Mouse (Mus musculus): ENCODE measurements around the gene Plekhm1.

The Plekhm1 gene

GRCm38 (mm10) chr11:103361396-103362053, 51.0 kb downstream of the Plekhm1 start:
- DNase-seq (ENCODE audit: low read depth), result peak; percentile 61

DNA sequence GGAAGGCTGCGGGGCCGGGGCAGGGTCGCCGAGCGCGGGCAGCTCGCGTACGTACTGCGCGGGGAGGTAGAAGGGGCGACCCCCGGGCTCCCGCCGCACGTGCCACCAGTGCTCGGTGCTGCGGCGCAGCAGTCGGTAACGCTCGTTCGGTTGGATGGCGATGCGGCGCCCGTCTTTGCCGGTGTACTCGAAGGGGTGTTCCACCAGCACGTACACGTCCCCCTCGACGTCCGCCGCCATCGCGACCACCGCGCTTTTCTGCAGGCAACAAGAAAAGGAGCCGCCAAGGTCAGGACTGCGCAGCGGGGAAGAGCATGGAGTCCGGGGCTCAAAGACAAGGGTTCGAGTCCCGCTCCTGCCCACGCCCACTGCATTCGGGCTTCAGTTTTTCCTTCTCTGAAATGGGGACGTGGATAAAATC, 51.8 kb downstream of the Plekhm1 start:
- DNase-seq (ENCODE audit: low read depth), result no peak

DNA sequence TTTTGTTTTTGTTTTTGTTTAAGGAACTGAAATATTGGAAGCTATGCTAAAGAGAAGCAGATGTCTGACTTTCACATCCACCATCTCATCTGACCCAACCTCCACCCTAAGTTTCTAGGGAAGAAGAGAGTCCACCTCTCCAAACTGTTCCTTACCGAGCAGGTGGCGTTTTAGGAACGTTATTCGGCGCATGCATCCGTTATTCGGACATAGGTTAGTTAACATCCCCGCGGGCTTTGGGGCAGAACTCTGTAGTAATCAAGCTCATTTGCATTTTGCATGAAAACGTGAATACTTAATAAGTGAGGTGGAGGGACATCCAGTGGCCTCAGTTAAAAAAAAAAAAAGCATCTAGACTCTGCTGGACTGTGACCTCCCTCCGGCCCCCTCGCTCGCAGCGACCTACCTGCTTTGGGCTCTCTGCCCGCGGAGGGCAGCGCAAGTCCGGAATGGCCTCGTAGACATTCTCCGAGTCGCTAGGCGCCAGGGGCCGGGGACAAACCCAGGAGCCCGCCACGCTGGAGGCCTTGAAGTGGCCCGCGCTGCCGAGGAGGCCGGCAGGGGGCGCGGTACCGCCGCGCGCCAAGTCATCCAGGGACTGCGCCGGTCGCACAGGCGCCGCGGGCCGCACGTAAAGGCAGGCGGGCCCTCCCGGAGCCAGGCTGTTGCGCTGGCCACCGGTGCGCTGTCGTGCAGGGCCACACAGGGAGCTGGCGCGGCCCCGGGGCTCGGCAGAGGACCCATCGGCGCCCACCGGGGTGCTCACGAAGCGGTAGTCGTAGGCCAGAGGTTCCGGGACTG, 52.4 kb downstream of the Plekhm1 start:
- DNase-seq (ENCODE audit: low read depth), result peak; percentile 90

GRCm38 (mm10) chr11:103359122-103359521, 53.4 kb downstream of the Plekhm1 start:
- DNase-seq (ENCODE audit: low read depth), result peak; percentile 89

- no peak for DNase-seq (ENCODE audit: low read depth)
These were observed 54.2 kb downstream of the Plekhm1 start for GRCm38 (mm10) chr11:103358316-103358715.

- no peak for DNase-seq (ENCODE audit: low read depth)
These were observed 54.8 kb downstream of the Plekhm1 start for GRCm38 (mm10) chr11:103357710-103358109.

DNA sequence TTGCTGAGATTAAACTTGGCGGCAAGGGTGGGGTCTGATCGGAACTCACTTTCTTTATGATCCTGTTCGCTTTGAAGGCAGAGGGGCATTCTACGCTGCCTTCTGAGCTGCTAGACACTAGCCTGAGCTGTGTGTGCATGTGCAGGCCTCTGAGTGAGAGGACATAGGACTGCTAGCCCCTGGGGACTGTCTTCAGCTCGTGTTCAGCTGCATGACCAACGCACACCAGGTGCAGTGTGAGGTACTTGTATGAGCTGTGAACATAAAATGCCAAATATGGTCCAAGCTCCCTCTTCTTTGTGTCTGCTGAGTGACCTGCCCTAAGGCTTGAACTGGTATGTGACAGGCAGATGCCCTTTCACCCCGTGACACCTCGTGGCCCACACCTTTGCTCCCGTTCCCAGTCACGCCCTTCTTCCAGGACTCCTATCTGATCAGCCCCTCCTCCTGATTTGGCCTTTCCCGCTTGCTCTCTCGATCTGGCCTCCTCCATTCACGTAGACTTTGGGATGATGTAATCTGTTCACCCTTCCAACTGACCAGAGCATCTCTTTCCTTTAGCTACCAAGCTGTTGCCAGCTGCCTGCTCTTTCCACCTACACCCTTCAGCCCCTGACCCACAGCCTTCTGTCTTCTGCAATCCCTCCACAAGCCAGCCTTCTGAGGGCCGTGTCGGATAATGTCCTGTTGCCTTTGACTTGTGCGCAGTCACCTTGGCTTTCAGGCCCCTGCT, 55.4 kb downstream of the Plekhm1 start:
- DNase-seq (ENCODE audit: low read depth), result no peak

- DNase-seq (ENCODE audit: low read depth), result no peak
These were observed 56.4 kb downstream of the Plekhm1 start for GRCm38 (mm10) chr11:103356032-103356571.

GRCm38 (mm10) chr11:103355251-103355650, 57.2 kb downstream of the Plekhm1 start:
- no peak for DNase-seq (ENCODE audit: low read depth)

DNA sequence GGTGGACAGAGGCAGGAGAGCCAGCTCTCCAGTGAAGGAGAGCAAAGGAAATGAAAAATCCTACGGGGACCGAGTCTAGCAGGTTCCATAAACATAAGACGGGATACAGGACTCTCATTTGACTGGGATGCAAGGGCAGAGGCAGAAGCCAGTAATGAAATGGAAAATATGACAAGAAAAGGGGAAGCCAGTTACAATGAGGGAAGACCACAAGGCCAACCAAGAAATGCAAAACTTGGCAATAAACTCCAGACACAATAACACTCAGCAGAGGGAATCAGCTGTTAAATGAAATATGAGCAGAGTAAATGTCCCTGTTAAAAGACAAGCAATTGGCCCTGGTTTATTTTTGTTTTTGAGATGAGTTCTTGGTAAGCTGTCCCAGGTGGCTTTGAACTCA, 58.5 kb downstream of the Plekhm1 start:
- DNase-seq (ENCODE audit: low read depth), result no peak

DNA sequence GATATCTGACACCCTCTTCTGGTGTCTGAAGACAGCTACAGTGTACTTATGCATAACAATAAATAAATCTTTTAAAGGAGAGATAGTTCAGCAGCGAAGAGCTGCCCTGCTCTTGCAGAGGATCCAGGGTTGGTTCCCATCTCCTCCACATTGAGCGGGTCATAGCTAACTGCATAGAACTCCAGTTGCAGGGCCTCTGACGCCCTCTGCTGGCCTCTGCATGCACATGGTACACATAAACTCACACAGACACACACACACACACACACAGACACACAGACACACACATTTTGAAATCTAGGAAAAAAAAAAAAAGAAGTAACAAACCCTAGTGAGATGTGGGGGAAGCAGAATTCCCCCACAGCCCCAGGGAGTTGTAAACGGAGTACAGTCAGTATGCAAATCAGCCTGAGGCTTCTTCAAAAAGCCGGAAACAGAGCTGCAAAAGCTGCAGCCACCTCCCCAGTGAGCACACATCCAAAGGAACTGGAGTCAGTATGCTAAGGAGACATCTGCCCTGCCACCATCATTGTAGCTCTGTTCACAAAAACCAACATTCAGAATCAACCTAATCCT, 60.2 kb downstream of the Plekhm1 start:
- no peak for DNase-seq (ENCODE audit: low read depth)

DNA sequence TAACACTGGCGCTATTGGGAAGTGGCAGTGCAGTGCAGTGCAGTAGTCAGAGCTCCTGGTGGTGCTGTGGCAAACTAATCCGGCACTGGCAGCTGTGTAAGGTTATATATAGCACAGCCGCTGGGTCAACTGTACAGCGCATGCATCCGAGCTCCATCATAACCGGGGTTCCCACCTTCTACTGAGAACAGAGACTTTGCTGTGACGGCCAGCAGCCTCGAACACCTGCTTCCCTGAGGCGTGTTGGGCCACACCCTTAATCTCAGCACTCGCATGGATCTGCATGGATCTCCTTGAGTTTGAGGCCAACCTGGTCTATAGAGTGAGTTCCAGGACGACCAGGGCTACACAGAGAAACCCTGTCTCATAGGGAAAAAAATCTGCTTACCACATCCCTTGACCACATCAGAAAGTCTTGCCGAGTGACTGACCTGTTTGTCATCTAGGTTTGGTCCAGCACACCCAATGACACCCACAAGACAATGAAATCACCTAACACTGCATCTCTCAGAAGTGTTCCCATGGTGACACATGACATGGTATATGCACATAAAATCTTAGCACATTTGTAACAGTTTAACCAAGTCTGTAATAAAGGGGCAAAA, 61.7 kb downstream of the Plekhm1 start:
- no peak for DNase-seq (ENCODE audit: low read depth)

GRCm38 (mm10) chr11:103349699-103350098, 62.8 kb downstream of the Plekhm1 start:
- DNase-seq (ENCODE audit: low read depth), result peak; percentile 59

- DNase-seq (ENCODE audit: low read depth), result no peak
These were observed 65.8 kb downstream of the Plekhm1 start for GRCm38 (mm10) chr11:103346657-103347056.

DNA sequence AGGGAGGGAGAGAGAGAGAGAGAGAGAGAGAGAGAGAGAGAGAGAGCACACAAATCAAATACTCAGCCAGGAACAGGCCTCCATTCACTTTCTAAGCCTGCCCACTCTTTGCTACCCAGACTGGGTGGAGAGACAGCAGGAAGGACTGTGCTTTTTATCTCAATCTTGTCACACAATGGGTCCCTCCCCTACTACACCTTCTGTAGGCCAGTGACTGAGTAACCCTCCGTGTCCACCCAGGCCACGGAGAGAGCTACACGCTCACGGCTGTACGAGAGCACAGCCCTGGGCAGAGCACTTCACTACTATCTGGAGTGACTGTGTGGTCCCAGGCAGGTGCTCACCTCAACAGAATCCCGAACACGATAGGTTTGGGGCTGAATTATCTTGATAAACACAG, 66.3 kb downstream of the Plekhm1 start:
- peak; percentile 35 for DNase-seq (ENCODE audit: low read depth)

- no peak for DNase-seq (ENCODE audit: low read depth)
These were observed 66.9 kb downstream of the Plekhm1 start for GRCm38 (mm10) chr11:103345408-103346091.

DNA sequence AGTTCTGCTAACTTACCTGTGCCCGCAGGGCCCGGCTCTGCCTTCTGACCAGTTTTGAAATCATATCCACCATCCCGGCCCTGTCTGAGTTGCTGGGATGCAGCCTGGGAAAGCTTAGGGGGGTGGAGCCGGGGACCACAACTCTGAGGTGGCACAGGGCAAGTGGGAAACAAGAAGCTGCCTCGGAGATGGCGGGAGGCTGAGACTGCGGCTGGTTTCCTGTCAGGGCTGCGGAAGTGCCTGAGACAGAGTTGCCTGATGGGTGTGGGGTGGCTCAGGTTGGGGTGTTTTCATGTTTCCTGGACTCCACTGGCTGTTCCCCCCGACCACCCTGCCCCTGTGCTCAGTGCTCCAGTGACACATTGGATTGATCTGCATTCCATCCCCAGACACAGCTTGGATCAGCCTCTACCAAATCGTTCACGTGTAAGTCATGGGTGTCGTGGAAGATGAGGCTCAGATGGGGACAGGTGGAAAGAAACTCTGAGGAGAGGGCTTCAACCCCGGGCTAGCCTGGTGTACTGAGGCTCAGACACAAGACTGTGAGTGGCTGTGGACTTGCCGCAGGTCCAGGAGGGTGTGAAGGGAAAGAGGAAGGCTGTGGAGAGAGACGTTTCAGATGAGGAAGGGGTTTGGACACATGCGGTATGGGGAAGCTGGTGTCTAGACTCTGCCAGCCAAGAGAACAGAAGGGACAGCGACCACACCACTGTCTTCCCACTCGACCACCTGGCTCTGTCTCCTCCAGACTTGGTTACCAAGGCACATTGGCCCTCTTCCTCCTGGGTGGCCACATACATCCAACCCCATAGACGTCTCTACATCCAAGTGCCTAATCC, 67.8 kb downstream of the Plekhm1 start:
- peak; percentile 69 for DNase-seq (ENCODE audit: low read depth)

- DNase-seq (ENCODE audit: low read depth), result no peak
These were observed 68.6 kb downstream of the Plekhm1 start for GRCm38 (mm10) chr11:103343881-103344280.

GRCm38 (mm10) chr11:103343063-103343462, 69.4 kb downstream of the Plekhm1 start:
- DNase-seq (ENCODE audit: low read depth), result peak; percentile 52

DNA sequence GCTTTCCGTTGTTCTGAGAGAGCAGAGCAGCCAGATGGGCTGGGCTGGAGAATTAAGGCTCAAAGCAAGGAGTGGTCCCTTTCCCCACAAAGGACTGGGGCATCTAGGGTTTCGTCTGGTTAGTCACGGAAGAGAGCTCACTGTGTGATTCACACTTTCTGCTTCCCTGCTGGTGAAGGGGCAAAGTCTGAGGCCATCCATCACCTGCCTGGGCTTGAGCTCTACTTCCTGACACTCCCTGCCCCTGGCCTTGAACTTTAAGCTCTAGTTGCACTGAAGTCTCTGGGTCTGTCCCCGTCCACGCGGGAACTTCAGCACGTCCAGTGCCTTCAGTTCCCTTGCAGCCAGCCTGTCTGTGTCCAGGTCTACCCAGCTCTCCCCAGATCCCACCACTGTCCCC, 71.8 kb downstream of the Plekhm1 start:
- DNase-seq (ENCODE audit: low read depth), result no peak

Data from naive thymus-derived CD4-positive, alpha-beta T cell, adult 2 months (primary cell).